Mouse (Mus musculus): Measurements from ENCODE around the gene Sprr4.
A peak's percentile ranks its signal among the peaks of the same experiment; 100 is the strongest.
"Not testable (repeated sequence)": the region's sequence is repeated elsewhere in the genome, so short reads cannot be mapped to it uniquely, and the experiment has no call there.

Gene Sprr4

DNA sequence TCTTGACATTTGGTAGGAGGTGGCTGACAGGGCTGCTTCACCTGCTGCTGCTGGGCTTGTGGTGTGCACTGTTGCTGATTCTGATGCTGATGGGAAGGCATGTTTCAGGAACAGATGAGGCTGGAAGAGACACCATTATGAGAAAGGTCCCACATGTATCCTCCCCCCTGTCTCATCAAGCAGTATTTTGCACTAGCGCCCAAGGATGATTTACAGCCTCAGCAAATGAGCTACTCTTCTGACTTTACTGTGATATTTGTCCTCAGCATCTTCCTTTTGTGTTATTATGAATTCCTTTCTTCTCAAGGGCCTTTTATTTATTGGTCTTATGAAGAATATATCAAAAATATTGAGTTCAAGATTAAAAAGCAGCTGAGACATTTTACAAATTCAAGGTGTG is at the start of gene Sprr4:
Sprr4 (minus strand) TSS at position 101 of the 400 bp plus-strand sequence.
- no peak for DNase-seq (ENCODE audit: low spot score)

DNA sequence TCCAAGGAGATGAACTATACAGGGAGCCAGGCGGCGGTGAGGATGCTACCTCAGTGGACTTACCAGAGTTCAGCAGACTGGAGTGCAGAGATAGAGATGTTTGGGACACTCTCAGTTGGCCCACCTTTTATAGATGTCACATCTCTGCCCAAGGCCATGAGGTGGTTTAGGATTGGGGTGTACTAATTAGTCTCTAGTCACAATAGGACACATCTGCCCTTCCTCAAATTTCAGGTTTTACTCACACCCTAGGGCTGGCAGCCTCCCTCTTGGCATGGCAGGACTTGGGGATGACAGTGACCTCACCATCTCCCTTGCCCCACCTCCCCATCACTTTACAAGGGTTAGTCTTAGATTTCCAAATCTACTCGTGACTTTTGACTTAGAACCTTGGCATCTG is 34.1 kb upstream of the Sprr4 start, which contains the start of gene 2310046K23Rik:
2310046K23Rik (minus strand) TSS at position 101 of the 400 bp plus-strand sequence.
- no peak for DNase-seq (ENCODE audit: low spot score)

DNA sequence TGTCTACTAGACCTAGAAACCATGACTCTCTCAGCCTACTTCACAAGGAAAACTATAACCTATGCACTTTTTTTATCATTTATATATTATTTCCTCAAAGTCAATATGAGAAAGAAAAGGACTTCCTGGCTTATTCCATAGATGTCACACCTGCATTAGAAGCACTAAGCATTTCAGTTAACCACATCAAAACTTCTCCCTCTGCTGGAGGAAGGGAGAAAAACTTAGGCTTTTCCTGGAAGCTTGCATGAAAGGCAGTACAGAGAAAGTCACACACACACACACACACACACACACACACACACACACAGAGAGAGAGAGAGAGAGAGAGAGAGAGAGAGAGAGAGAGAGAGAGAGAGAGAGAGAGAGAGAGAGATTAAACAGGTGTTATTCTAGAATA is 12.0 kb upstream of the Sprr4 start:
- peak; percentile 6 for DNase-seq (ENCODE audit: low spot score)

DNA sequence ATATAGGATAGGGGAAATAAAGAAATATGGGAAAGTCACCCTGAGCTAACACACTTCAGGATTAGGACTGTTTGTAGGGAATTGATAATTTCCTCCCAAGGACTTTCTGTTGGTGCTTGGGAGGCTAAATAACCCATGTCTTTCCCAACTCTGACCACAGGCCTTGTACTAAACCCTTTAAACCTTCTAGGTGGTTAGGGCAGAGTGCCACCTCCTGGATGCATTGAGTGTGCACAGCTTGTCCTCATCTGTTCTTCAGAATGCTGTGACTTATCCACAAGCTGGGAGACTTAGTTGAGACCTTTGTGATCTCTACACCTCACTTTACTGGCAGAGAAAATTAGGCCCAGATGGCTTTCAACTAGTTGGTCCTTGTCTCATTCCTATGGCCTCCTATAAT is 10.5 kb upstream of the Sprr4 start:
- DNase-seq (ENCODE audit: low spot score) = peak; percentile 11

DNA sequence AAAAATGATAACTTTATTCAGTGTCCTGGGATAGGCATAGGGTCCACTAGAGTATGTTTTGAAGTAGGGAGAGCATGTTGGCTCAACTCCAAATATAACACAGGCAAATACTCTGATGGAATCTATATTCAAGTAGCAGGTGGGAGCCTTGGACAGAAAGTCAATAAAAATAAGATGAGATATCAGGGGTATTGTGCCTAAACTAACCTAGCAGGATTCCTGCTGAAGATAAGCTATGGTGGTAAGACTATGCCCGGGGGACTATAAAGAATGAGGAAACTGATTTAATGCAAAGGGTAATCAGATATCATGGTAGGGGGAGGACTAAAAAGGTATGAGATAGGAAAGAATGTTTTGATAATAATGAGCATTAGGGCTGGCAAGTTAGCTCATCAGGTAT is 7.9 kb upstream of the Sprr4 start:
- DNase-seq (ENCODE audit: low spot score) = no peak

DNA sequence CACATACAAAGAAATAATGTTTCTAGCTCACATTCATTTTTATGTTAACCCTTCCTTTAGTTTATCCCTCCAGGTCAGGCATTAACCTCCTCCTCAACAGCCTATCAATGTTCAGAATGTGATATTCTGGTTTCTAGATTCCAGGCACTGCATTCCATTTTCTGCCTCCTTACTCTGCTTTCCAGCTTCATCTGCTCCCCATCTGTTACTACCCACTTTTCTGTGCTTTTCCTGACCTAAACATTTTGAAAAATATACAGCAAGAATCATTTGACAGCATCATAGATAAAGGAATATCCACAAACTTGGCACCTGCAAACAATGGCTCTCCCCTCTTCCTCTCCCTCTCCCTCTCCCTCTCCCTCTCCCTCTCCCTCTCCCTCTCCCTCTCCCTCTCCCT is 3.2 kb upstream of the Sprr4 start:
- DNase-seq (ENCODE audit: low spot score) = no peak

DNA sequence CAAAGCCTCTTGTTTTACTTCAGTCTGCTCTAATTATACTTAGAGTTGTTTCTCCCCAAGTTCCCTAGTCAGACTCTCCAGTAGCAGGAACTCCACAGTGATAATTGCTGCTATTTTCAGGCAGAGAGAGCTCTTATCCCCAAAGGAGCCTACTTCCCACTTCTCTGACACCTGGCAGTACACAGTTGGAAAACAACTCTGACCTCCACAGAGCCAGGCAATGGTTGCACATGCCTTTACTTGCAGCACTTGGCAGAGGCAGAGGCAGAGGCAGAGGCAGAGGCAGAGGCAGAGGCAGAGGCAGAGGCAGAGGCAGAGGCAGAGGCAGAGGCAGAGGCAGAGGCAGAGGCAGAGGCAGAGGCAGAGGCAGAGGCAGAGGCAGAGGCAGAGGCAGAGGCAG is 10.0 kb downstream of the Sprr4 start:
- not testable (repeated sequence) for DNase-seq (ENCODE audit: low spot score)

DNA sequence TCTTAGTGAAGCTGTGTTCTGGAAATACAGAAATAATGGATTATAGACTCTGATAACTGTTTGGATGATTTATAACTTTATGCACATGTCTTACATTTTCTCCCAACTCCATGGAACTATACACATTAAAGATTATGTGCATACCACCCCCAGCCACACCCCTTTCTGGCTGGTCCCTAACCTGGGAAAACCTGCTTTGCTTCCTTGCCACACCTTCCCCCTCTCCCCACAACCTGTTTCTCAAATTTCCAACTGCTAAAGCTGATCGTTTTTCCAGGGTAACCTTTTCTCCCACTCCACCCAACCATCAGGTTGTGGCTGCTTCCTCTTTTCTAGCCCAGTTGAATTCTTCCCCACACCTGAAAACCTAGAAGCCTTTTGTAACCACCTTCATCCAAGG is 14.0 kb downstream of the Sprr4 start:
- DNase-seq (ENCODE audit: low spot score) = no peak

DNA sequence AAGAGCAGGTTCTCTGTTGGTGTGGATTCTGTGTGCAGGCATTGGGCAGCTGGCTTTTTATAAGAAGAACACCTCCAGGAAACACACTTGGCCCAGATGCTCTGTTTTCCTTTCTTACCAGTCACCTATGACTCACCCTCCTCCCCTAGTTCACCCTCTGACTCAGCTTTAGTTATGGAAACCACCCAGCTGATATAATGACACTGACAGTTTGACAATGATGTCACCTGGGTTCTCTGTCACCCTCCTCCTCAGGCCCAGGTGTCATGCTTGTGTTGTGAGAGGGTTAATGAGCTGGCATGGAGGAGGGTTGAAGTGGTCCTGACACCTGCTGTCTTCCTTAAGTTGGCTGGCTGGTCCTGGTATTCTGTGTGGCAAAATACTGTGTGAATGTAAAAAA is 14.4 kb downstream of the Sprr4 start, which contains the start of gene Sprr1a:
Sprr1a (minus strand) TSS at position 33 of the 400 bp plus-strand sequence.
- no peak for DNase-seq (ENCODE audit: low spot score)

DNA sequence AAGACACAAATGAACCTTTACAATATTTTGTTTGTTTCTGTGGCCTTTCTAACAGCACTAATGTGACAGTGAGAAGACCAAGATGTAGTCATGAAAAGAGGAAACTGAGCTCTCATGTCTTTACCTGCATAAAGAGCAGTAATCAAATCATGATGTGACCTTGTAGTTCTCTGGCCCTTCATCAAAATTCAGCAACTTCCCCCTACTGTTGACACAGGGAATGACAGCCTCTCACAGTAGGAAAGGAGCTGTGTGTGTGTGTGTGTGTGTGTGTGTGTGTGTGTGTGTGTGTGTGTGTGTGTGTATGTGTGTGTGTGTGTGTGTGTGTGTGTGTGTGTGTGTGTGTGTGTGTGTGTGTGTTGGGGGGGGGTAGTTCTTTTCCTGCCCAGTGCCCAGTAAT is 19.0 kb downstream of the Sprr4 start:
- DNase-seq (ENCODE audit: low spot score) = not testable (repeated sequence)

DNA sequence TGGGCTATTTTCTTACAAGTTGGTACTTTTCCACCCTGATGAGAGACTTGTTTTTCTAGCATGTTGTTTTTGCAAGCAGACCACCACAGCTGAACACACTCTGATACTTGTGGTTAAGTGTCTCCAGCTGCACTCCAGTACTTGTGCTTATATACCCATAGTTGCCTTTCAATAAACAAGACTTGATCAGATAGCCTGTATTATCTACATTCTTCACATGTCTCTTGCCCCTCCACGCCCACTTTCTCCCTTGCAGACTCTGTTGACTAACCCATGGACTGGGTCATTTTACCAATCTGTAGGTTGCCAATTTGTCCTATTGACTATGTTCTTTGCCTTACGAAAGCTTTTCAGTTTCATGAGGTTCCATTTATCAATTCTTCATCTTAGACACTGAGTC is 30.2 kb downstream of the Sprr4 start:
- DNase-seq (ENCODE audit: low spot score) = no peak

DNA sequence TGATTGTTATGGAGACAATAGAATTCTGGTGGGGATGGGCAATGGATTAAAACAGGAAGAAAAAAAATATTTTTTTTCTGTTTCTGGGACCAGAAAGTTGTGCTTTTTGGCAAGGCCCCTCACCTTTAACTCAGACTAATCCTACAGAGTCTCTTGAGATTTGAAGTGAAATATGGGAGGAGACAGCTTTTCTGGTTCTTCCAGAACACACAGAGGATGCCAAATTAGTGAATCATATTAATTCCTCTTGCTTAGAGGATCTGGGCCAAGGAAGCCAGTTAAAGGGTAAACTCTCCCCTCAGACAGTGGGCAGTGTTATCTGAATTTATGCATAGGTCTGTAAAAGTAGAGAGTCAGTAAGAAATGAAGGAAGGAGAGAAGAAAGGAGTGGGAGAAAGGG is 32.9 kb downstream of the Sprr4 start:
- no peak for DNase-seq (ENCODE audit: low spot score)

DNA sequence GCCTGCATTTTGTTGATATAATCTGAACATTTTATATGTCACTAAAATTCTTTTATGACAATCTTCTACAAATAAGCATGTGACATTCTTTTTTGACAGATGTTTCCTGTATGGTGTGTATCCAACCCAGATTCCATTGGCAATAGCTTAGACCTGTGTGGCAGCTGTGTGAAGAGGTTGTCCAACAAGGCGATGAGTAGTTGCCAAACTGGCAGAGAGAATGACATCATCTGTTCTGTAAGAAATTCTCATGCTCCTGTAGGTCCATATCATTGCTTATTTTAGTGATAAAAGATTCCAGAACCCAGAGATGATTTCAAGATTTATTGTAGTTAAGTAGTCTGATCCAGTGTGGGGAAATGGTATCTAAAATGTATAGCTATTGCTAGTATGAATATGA is 33.7 kb downstream of the Sprr4 start:
- no peak for DNase-seq (ENCODE audit: low spot score)

DNA sequence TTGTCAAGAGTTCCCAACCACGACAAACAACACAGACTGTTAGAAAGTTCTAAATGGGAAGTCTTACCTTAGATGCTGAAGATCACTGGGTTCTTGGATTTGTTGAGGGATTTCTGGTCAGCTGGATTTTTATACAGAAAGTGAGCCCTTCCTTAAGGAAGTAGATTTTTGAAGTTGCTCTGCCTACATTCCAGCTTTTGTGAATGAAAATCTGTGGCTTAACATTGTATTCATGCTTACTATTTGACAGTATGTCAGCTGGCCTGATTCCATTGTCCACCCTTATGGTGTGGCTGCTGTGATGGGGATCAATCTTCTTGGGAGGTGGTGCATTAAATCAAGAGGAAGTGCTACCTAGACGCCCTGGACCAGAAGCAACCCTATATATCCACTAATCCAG is 41.7 kb downstream of the Sprr4 start, which contains the start of gene Sprr3:
Sprr3 (minus strand) TSS at position 101 of the 400 bp plus-strand sequence.
- no peak for DNase-seq (ENCODE audit: low spot score)

DNA sequence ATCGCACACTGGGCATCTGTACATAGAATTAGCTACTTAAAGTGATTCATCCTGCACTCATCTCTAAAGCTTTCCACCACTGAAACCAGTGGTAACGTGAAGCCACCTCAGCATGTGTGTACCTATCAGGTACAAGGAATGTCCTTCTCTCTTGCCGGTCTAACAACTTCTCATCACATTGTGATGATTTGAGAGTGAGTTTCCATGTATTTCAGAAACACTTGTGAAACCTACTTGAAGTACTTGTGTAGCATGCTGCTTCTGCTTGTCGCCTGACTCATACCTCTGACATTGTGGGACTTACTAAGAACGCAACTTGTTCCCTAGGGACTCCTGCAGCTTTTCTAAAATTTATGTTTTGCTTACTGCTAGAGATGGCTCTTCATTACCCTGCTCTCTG is 45.1 kb downstream of the Sprr4 start:
- no peak for DNase-seq (ENCODE audit: low spot score)
